Mouse (Mus musculus) cerebellum, postnatal 25 days (tissue): ENCODE measurements around the gene Agtrap.
"Not testable (repeated sequence)": the region's sequence is repeated elsewhere in the genome, so short reads cannot be mapped to it uniquely, and the experiment has no call there.

Source experiments
- DNase-seq, 2 experiments: peaks; one replicate each; pipeline ENCODE4 v3.0.0; 2021; ENCODE audit warnings: mixed read lengths in 2 of 2

Agtrap gene

DNA sequence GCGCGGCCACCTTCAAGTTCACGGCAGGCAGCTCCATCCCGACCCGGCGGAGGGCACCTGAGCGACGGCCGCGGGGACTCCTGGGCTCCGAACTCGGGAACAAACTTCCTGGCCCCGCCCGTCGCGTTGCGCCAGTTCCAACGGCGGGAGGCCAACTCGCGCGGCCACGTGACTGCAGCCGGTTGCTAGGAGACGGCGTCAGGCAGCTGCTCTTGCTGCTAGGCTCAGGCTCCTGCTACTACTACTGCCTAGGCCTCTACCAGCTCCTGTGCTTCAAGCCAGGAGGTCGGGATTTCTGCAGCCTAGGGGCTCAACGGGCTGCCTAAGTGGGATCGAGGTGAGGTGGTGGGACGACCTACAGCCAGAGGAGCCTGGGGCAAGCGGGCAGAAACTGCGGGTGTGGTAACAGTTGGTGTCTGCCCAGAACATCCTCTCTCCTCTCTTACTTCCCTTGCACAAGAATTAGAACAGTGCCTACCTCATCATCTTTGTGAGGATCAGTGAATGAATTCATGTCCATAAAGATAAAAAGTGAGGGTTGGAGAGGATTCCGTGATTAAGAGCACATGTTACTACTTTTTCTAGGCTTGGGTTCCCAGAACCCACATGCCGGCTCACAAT is at the start of gene Agtrap:
Agtrap (minus strand) TSS at position 125 of the 621 bp plus-strand sequence.
- peak; percentile 92 to 97 for DNase-seq

DNA sequence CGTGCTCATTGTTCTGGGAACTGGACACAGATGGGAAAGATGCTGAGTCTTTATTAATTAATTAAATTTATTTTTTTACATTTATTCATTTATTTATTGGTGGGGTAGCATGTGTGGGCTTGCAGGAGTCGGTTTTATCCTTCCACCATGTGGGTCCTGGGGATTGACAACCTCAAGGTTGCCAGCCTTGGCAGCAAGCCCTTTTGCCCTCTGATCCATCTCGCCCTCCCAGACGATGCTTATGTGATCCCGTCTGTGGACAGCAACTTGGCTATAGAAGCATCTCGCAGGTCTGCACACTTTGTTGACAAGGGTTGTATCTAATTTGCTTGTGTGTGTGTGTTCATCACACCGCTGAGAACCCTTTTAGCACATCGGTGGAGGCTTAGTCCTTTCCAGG is 49.7 kb upstream of the Agtrap start:
- DNase-seq, result no peak

DNA sequence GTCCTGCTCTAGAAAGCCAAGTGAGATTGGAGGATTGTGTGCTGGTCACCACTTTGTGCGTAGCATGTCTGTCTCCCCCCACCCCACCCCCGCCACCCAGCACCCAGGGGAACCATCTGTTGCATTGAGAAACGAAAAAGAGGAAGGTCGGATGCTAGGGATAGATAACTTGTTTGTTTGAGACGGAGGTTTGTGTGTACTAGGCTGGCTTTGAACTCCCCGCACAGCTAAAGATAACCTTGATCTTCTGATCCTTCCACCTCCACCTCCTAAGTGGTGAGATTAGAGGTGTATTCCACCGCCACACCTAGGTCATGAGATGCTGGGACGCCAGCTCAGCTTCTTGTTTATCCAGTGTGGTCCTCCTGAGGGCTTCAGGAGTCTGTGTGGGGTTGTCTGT is 47.2 kb upstream of the Agtrap start:
- DNase-seq, result no peak

DNA sequence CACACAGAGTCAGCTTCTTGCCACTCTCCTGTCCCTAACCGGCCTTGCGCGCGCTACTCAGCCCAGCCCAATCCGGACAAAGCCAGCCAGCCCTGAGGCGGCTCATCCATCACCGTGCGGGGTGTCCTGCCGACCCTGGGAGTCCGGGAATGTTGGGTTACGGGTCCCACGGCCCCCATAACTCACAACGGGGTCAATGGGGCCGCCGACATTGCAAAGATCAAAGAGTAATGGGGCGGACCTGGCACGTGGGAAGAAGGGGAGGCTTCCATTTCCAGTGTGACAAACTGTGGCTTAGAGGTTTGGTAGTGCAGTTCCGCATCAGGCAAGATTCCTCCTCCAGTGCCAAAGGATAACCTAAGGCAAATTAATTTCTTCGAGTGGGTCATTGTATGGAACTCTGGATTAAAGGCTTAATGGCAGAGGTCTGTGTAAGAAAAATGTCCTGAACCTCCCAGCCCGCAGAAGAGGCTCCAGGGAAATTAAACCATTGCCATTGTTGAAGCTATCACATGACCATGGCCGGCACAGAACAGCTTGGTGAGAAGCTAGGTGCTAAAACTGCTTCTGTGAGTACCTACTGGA is 43.8 kb upstream of the Agtrap start:
- peak in 1 of 2 experiments; percentile 42 for DNase-seq

DNA sequence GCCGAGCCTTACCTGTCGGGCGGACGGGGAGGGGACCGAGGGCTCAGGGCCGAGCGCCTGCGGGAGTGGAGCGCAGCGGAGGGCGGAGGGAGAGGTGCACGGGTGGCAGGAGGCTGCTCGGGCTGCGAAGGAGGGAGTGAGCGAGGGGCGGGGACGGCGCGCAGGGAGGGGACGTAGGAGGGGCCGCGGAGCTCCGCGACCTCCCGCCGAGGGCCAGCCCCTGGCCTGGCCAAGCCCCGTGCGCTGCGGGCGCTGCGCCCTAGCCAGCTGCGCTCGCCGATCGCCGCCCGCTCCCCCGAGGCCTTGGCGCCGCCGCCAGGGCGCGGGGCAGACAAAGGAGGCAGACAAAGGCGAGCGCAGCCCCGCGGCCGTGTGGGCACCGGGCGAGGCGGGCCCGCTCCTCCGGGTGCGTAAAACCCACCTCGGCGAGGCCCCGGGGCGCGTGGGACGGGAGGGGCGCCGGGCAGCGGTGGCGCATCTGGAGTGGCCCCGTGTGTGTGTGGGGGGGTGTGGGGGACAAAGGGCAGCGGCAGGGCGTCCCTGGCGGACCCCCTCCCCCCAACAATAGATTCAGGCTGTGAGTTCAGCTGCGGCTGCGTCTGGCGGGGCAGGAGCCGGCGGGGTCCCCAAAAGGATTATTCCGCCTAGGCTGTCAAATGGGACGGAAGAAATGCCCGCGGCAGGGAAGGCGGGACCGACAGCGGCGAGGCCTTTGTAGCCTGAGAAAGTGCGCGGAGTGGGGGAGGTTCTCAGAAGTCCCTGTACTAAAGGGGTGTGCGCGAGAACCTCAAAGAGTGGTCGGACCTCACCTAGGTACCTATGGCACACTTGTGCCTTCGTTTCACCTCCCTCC is 43.0 kb upstream of the Agtrap start, which contains the start of gene Draxin:
Draxin (minus strand) TSS at position 138 of the 853 bp plus-strand sequence.
- peak; percentile 41 to 68 for DNase-seq

DNA sequence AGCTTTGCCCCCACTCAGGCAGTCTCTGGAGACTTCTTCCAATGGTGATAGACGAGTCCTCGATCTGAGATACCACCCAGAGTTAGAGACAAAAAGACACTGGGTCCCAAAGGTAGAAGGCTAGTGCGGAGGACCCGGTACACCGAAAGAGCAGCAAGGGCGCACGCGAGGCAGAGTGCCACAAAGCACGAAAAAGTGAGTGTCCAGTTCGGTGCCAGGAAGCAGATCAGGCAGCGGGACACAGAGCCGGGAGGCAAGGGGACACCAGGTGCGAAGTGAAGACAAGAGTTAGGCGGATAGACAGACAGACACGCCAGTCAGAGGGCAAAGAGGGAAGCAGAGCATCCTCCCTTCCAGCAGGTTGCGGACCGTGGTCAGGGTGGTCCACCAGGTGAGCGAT is 42.3 kb upstream of the Agtrap start, which contains the start of gene Mad2l2:
Mad2l2 (plus strand) TSS at position 252 of the 400 bp plus-strand sequence.
- DNase-seq, result no peak

DNA sequence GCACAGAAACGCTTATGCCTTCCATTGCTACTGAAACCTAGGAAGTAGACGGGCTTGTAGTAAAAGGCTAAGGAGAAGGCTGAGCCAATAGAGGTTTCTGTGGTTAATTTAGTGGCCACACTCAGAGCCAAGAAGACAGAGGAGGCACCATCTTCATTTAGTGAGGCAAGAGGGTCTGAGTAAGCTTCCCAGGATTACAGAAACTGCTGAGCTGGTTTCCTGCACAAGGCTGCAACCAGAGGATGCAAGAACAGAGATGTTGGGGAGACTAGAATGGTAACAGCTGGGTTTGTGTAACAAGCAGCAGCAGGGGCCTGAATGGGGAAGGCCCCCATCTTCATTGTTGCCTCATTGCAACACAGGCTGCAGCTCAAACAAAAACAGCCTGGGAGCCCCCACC is 40.8 kb upstream of the Agtrap start:
- no peak for DNase-seq

DNA sequence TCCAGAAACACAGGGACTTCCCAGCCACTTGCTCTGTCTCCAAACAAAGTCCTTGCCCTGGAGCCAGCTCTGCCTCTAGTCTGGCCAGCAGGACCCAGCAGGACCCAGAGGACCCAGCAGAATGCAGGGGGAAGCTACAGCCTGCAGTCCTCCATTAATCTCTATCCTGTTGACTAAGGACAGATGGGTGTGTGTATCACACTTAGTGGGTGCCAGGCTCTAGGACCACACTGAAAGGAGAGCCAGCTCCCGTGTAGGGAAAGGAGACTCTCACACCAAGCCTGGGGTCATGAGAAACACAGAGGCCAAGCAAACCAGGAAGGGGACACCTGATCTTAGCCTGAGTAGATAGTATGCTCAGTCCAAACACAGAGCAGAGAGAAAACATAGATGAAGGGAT is 40.4 kb upstream of the Agtrap start:
- no peak for DNase-seq

DNA sequence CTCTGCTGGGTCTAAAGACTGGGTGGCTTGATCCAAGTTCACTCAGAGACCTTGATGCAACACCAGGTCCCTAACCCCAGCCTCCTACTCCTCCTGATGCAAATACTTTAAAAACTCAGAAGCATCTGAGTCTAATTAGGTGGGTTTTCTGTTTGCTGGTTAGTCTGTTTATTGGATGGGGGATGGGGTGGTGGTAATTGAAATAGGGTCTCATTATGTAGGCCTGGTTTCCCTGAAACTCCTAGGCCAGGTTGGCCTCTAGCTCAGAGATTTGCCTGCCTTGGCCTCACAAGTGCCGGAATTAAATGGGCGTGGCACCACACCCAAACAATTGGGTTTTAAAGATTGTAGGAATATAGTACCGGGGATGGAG is 34.8 kb upstream of the Agtrap start:
- DNase-seq, result no peak

DNA sequence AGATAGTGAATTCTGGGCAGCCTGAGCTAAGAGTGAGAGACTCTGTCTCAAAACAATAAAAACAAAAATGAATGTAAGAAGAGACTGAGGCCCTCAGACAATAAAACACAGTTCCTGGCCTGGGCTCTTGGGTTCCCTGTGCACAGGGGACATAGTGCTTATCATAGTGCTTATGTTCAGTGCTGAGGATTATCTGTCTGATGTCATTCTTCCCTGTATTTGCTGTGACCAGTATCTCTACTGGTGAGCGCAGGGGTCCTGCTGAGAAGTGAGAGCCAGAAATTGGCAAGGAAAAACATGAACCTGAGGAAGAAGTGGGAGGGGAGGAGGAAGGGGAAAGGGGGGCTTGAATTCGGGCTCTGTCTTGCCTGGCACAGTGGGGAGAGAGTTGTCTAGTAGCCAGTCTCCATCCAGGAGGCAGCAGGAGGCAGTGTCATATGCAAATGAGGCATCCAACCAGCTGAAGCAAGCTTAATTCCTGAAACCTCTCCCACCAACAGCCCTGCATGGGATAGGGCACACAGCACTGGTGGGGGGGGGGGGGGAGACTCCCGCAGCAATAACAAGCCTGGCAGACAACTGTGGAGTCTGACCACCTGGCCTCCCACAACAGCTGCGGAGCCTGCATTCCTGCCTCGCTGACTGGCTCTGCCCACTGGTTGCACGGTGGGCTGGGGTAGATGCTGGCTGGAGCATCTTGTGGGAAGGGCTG is 34.3 kb upstream of the Agtrap start:
- peak in 1 of 2 experiments; percentile 15 for DNase-seq

DNA sequence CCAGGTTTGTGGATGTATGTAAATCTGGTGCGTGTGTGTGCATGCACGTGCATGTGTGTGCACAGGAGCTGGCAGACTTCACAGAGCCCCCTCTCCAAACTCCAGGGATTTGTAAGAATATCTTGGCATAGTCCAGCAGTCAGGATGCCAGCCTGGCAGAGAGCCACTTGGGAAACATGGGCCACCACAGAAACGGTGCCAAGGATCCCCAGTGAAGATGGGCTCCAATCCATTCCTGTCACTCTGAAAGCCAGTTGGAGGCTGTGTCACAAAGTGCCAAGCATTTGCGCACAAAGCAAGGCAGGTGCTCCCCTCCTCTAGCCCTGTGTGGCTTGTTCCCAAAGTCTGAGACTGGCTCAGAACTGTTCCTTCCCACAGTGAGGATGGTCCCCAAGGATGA is 33.5 kb upstream of the Agtrap start:
- peak; percentile 86 to 88 for DNase-seq

DNA sequence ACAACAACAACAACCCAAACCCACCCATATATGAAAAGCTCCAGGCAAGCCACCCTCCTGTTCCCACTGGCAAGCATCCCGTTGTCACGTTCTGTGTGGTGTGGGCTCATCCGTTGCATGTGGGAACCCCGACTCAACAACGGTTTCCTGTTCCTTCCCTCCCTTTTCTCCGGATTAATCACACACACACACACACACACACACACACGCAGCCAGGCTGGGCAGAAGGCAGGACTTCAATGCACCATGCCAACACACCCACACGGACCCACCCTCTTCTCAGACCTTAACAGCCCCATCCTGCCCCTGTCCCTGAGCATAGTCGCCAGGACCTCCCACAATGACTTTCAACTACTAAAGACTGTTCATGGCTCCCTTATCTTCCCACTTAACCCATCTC is 32.7 kb upstream of the Agtrap start:
- no peak for DNase-seq

DNA sequence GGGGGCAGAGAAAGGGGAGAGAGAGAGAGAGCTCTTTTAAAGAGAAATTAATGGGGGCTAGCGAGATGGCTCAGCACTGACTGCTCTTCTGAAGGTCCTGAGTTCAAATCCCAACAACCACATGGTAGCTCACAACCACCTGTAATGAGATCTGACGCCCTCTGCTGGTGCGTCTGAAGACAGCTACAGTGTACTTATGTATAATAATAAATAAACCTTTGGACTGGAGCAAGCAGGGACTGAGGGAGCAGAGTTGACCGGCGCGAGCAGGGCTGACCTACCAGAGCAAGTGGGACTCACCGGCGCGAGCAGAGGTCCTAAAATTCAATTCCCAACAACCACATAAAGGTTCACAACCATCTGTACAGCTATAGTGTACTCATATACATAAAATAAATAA is 31.7 kb upstream of the Agtrap start:
- not testable (repeated sequence) for DNase-seq

DNA sequence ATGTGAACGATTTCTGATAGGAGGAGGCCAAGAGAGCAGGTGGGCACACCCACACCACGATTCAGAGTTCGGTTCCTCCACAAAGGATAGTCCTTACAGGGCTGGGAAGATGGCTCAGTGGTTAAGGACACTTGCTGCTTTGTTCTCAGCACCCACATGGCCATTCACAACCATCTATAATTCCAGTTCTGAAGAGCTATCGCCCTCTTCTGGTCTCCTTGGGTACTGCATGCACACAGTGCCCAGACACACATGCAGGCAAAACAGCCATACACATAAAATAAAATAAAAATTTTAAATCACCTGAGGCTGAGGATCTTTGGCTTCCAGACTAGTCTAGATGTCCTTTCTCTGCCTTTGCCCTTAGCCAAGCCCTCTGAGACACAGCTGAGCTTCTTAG is 29.6 kb upstream of the Agtrap start:
- DNase-seq, result no peak

DNA sequence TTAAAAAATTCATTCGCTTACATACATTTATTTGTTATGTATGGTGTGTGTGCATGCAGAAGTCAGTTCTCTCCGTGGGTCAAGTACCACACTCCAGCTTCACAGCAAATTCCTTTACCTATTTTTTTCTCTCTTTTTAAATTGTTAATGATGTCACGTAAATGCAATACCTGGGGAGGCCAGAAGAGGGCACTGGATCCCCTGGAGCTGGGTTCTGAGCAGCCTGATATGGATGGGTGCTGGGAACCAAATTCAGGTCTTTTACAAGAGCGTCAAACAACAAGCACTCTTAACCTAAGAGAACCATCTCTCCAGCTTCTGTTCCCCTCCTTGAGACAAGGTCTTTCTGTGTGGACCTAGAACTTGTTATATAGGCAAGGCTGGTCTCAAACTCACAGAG is 28.8 kb upstream of the Agtrap start:
- DNase-seq, result no peak

DNA sequence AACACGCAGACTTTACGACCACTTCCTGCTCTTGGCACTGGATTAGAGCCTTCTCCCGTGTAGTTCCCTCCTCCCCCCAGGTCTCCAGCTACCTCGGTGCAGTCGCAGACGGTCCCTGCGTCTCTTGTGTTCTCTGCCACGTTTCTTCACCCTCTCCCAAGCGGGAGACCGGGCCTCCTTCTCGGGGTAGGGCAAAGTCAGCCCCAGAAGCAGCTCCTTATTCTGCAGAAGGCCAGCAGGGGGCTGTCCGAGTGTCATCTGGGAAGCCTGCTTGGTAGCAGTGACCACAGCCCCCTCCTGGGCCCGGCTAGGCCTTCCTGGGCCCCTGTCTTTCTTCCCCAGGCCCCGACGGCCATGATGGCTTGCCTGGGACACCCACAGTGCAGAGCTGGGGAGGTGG is 27.6 kb upstream of the Agtrap start:
- peak in 1 of 2 experiments; percentile 54 for DNase-seq

DNA sequence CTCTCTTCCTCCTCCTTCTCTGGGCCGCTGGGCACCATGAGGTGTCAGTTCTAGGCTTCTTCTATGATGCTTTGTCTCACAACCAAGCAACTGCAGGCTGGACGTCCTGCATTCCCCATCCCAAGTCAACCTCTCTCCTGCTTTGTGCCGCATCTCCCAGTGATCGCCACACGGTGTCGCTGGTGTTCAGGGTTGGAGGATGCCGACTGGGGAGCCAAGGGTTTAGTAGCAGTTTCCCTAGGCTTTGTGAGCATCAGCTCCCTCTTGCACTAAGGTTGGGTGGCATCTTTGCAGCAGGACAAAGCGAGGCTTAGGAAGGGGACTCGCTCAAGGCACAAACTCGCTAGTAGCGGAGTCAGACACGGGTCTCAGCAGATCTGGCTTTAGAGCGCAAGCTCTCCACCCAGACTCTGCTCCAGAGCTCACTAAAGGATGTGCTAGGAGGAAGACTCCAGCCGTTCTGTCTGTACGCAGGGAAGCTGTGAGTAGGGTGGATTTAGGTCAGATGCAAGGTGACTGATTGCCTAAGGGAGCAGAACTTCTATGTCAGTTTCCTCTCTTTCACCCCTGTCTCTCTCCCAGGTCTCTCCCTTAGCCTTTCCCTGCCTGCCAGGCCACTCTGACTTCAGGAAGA is 27.0 kb upstream of the Agtrap start:
- peak; percentile 90 to 94 for DNase-seq

DNA sequence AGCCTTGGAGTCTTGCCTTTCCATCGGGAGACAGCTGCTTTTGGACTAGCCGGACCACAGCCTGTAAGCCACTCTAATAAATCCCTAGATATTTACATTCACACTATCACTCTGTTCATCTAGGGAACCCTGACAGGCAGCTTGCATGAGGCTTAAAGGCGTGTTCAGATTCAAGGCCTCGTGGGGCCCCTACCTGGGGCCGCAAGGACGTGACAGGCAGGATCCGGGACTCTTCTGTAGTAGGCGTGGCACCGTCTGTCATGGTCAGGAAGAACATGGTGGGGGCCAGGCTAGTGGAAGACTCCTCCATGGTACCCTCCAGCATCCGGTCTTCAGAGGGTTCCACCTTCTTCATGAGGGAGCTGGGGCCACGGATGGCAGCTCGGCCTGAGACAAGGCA is 24.7 kb upstream of the Agtrap start:
- no peak for DNase-seq

DNA sequence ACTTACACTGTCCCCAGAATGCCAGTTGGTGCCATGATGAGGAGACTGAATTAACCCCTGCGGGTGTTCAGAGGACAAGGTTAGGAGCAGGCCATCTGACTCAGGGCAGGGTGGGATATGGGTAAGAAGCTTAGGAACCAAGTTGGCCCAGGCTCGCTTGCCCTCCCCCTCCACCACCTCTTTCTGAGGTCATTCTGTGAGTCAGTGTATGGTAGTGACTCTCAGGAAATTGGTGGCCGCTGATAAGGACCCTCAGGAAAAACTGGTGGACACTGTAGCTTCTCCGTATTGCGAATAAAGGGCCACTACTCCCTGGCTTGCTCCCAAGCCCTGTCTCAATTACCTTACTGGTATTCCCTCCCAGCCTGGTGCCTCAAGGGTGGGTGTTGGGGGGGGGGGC is 21.4 kb upstream of the Agtrap start:
- DNase-seq, result no peak

DNA sequence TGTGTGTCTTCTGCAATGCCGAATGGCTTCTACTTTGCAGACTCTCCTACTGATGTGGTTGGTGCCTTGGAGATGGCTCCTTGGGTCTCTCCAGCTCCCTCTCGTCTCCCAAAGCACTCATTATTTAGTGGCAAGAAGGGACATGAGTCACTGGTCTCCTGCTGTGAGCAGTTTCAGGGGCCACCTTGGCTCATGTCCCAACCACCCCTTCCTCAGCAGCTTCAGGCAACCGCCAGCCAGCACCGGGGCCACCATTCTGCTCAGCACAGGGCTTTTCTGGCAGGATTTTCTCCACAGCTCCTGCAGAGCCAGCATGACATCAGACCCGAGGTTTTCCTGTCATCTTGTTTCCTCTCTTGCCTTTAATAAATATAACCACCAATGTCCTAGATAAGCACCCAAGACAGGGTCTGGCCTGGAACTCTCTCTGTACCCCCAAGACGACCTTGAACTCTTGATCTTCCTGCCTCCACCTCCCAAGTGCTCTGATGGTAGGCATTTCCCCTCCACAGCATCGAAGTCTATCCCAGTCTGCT is 20.8 kb upstream of the Agtrap start:
- DNase-seq, result peak in 1 of 2 experiments; percentile 23

DNA sequence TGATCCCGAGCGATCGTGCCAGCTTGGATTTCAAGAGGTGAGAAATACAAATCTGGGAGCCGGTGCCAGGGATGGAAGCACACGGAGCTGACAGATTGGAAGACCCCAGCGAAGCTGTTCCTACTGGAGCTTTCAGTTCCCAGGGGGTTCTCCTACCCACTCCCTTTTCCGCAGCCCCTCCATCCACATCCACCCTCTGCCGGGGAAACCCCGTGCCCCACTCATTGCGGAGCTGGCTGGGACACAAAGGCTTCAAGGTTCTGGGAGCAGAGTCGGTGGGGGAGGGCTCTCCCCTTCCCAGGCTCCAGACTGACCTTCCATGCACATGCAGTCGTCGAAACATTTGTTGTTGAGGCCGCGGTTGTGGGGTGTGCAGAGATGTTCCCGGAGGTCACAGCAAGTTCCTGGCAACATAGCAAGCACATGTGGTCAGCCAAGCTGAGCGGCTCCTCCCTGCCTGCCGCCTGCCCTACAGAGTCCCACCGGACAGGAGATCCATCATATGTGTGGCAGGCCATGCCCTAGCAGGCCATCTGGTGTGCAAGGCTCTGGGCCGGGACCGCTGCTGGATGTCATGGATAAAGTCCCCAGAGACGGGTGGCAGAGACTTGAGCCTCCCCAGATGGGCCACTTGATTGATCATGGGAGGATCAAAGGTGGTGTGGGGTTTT is 19.9 kb upstream of the Agtrap start:
- peak; percentile 48 to 49 for DNase-seq

DNA sequence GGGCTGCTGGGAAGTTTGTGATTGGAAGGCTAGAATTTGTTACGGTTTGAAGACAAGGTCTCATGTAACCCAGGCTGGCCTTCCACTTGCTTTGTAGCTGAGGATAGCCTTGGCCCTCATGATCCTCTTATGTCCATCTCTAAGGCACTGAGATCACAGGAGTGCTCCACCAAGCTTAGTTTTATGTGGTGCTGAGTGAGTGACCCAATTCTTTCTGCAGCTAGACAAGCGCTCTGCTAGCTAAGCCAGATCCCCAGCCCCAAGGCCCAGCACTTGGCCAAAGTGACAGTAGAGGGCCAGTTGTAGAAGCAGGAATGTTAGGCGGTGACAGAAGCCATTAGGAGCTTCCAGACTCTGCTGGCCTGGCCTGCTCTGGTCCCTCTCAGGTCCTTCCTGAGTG is 16.3 kb upstream of the Agtrap start:
- no peak for DNase-seq
